Mouse (Mus musculus): ENCODE measurements around the gene Zcchc4.

- no peak for TF ChIP-seq POLR2A (IDR thresholded peaks at IDR 0.05; ENCODE audit: control insufficient read depth, low read depth, low read length)
- TF ChIP-seq CTCF (IDR thresholded peaks at IDR 0.05; ENCODE audit: control insufficient read depth, insufficient read depth, insufficient replicate concordance, low read depth, low read length) = no peak
These were observed 942 bp upstream of the Zcchc4 start for GRCm38 (mm10) chr5:52774267-52774666.

Measured in testis, adult 2 months (tissue).